Mouse (Mus musculus): ENCODE results near the gene Cxcr3. TPM values are rescaled to one million over a fixed set of nuclear protein-coding genes. Genes with fewer than 3 reads are reported as not detected.

Cxcr3 gene
- total and polyA plus RNA-seq, 3 experiments: not detected

DNA sequence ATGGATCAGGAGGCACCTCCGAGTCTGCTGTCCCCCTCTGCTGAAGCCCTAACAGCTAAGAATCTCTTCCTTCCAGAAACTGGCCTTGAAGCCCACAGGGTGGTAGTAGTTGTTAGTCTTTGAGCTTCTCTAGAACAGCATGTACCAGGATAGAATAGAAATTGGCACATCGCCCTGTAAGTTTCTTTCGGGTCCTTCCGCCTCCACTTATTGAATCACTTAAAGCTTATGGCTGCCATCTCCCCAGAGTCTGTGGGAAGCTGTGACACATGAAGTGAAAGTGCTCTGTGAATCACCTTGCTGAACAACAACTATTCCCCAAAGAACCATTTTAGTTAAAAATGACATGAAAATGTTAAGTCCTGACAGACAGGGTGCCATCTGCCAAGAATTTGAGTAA is 31.0 kb upstream of the Cxcr3 start:
- dilution Hi-C loops (cut with MboI; ENCODE audit: extremely low pct_ligation_motif_present, extremely low pct_unique_long_range_greater_than_20kb, low sequenced_read_pairs) (no loop called here), in situ Hi-C loops (cut with MboI; ENCODE audit: low pct_ligation_motif_present, low pct_unique_long_range_greater_than_20kb, low sequenced_read_pairs) (no loop called here)
- Histone ChIP-seq H3K27ac (ENCODE audit: insufficient read depth, low read depth) (no peak overlapping the region), H3K4me2 (ENCODE audit: insufficient read depth, low read depth, poor library complexity, severe bottlenecking) (no peak overlapping the region; the same call in 1 of the 2 replicates), H3K4me3 (replicated peaks in 1 of 3; ENCODE audit: low read depth in 2 of 3, low read length in 2 of 3, poor library complexity in 1 of 3) (no peak overlapping the region), H3K4me1 (ENCODE audit: control insufficient read depth in 1 of 2, insufficient read depth in 2 of 2) (peaks cover 2 to 25% of the 10 kb centered on the region in 2 experiments; a peak in 3 of 4 replicates), H3K9ac (ENCODE audit: insufficient read depth, low read depth) (no peak overlapping the region), H3K9me3 (replicated peaks; ENCODE audit: low read length) (no peaks in the 10 kb centered on the region), H3K79me2 (replicated peaks; ENCODE audit: control insufficient read depth, extremely low read depth, insufficient read depth, poor library complexity, severe bottlenecking) (no peaks in the 10 kb centered on the region), H3K36me3 (replicated peaks in 1 of 2; ENCODE audit: control insufficient read depth in 1 of 2, insufficient read depth in 1 of 2, low read length in 1 of 2) (no peaks in the 10 kb centered on the region), H3K27me3 (replicated peaks) (no peaks in the 10 kb centered on the region)
- TF ChIP-seq PAX5 (IDR thresholded peaks at IDR 0.05; ENCODE audit: low read length) (no peak), POLR2A (IDR thresholded peaks at IDR 0.05; ENCODE audit: low read depth, low read length) (no peak), ETS1 (conservative IDR thresholded peaks at IDR 0.05; ENCODE audit: low read depth, low read length) (0 out of 2 replicates have a peak, but pooled peaks have one; percentile 31), TCF12 (IDR thresholded peaks at IDR 0.05; ENCODE audit: low read depth, low read length) (no peak)
- DNase-seq (ENCODE audit: extremely low read depth): peak; percentile 31

DNA sequence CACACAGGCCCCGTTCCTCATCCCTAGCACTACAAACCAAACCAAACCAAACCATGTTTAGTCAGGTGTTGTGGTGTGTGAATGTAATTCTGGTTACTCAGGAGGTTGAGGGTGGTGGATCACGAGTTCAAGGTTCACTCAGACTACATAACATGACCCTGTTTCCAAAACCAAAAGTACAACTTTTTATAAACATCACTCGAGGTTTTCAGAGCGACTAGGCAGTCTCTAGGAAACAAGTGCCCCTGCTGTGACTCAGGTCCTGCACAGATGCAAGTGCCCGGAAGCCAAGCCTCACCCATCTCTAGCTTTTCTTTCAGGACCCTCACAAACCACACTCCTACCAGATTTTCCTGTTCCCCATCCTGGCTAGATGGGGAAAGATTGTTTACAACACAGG is 30.6 kb upstream of the Cxcr3 start:
- in situ Hi-C loops (cut with MboI; ENCODE audit: low pct_ligation_motif_present, low pct_unique_long_range_greater_than_20kb, low sequenced_read_pairs) (no loop called here), dilution Hi-C loops (cut with MboI; ENCODE audit: extremely low pct_ligation_motif_present, extremely low pct_unique_long_range_greater_than_20kb, low sequenced_read_pairs) (no loop called here)
- Histone ChIP-seq H3K36me3 (replicated peaks in 1 of 2; ENCODE audit: control insufficient read depth in 1 of 2, insufficient read depth in 1 of 2, low read length in 1 of 2) (no peaks in the 10 kb centered on the region), H3K9ac (ENCODE audit: insufficient read depth, low read depth) (no peak overlapping the region), H3K4me2 (ENCODE audit: insufficient read depth, low read depth, poor library complexity, severe bottlenecking) (no peak overlapping the region), H3K4me1 (ENCODE audit: control insufficient read depth in 1 of 2, insufficient read depth in 2 of 2) (peaks cover 0 to 22% of the 10 kb centered on the region in 2 experiments; a peak in 2 of 4 replicates), H3K4me3 (replicated peaks in 1 of 3; ENCODE audit: low read depth in 2 of 3, low read length in 2 of 3, poor library complexity in 1 of 3) (no peak overlapping the region), H3K27me3 (replicated peaks) (no peaks in the 10 kb centered on the region), H3K79me2 (replicated peaks; ENCODE audit: control insufficient read depth, extremely low read depth, insufficient read depth, poor library complexity, severe bottlenecking) (no peaks in the 10 kb centered on the region), H3K9me3 (replicated peaks; ENCODE audit: low read length) (no peaks in the 10 kb centered on the region), H3K27ac (ENCODE audit: insufficient read depth, low read depth) (no peak overlapping the region)
- TF ChIP-seq ZNF384 (IDR thresholded peaks at IDR 0.05; ENCODE audit: low read depth, low read length) (no peak), USF2 (conservative IDR thresholded peaks at IDR 0.05; ENCODE audit: low read depth, low read length) (no peak), UBTF (IDR thresholded peaks at IDR 0.05; ENCODE audit: low read depth, low read length) (no peak), BHLHE40 (IDR thresholded peaks at IDR 0.05; ENCODE audit: low read depth, low read length) (no peak), TBP (conservative IDR thresholded peaks at IDR 0.05; ENCODE audit: low read depth, low read length) (no peak), SMC3 (IDR thresholded peaks at IDR 0.05; ENCODE audit: low read depth, low read length) (no peak), EP300 (IDR thresholded peaks at IDR 0.05; ENCODE audit: low read length) (no peak), ELF1 (IDR thresholded peaks at IDR 0.05; ENCODE audit: low read depth, low read length) (no peak), POLR2AphosphoS2 (IDR thresholded peaks at IDR 0.05; ENCODE audit: low read depth, low read length) (no peak), RCOR1 (conservative IDR thresholded peaks at IDR 0.05; ENCODE audit: low read depth, low read length) (no peak), CTCF (conservative IDR thresholded peaks at IDR 0.05 in 1 of 2, IDR thresholded peaks at IDR 0.05 in 1 of 2; ENCODE audit: low read depth in 2 of 2, low read length in 2 of 2) (no peak), JUND (conservative IDR thresholded peaks at IDR 0.05; ENCODE audit: low read depth, low read length) (no peak), MAZ (IDR thresholded peaks at IDR 0.05; ENCODE audit: low read depth, low read length) (no peak), ZC3H11A (IDR thresholded peaks at IDR 0.05; ENCODE audit: low read depth, low read length) (no peak), ZKSCAN1 (IDR thresholded peaks at IDR 0.05; ENCODE audit: borderline replicate concordance, low read depth, low read length) (no peak)
- no peak for DNase-seq (ENCODE audit: extremely low read depth)
